Mouse (Mus musculus) heart, embryonic 12.5 days (tissue): Measurements from ENCODE around the gene Fam229a. TPM values are rescaled to one million over a fixed set of nuclear protein-coding genes. Genes with fewer than 3 reads are reported as not detected.
"Not testable (repeated sequence)": the region's sequence is repeated elsewhere in the genome, so short reads cannot be mapped to it uniquely, and the experiment has no call there.

Experiments
- ATAC-seq: fragments of 200-750 bp; cut with Nextera tagmentation; 2 replicates; pipeline ENCODE4 v1.8.0; 2017; ENCODE audit warnings: moderate TSS enrichment, moderate library complexity; ENCODE audit not compliant: insufficient number of reproducible peaks, low FRiP score
- H3K27ac ChIP-seq: fragments of 300-500 bp; sonication (generic); 2 replicates; pipeline ENCODE4 v1.5.1; 2016; ENCODE audit warnings: mild to moderate bottlenecking, moderate library complexity; ENCODE audit not compliant: poor library complexity, severe bottlenecking
- H3K27me3 ChIP-seq: fragments of 300-500 bp; sonication (generic); replicated peaks from 2 replicates; pipeline ENCODE4 v1.6.1; 2016; ENCODE audit warnings: mild to moderate bottlenecking, moderate library complexity
- H3K36me3 ChIP-seq: fragments of 300-500 bp; sonication (generic); 2 replicates; pipeline ENCODE4 v1.6.1; 2016; ENCODE audit warnings: mild to moderate bottlenecking, moderate library complexity
- H3K4me1 ChIP-seq: fragments of 300-500 bp; sonication (generic); replicated peaks from 2 replicates; pipeline ENCODE4 v1.6.1; 2016; ENCODE audit warnings: mild to moderate bottlenecking
- H3K4me2 ChIP-seq: fragments of 300-500 bp; sonication (generic); 2 replicates; pipeline ENCODE4 v1.6.1; 2016; ENCODE audit warnings: mild to moderate bottlenecking, moderate library complexity
- H3K4me3 ChIP-seq: fragments of 300-500 bp; sonication (generic); 2 replicates; pipeline ENCODE4 v1.5.1; 2016; ENCODE audit warnings: mild to moderate bottlenecking
- H3K9ac ChIP-seq: fragments of 300-500 bp; sonication (generic); 2 replicates; pipeline ENCODE4 v1.6.1; 2016; ENCODE audit warnings: mild to moderate bottlenecking, moderate library complexity
- H3K9me3 ChIP-seq: fragments of 300-500 bp; sonication (generic); replicated peaks from 2 replicates; pipeline ENCODE4 v1.6.1; 2016; ENCODE audit warnings: mild to moderate bottlenecking, moderate library complexity
- WGBS: fragments of 180-500 bp; shearing (Covaris S2); methylation state at CpG from one replicate; pipeline ENCODE4 v1.1.7; 2016; 5-methylcytosine and 5-hydroxymethylcytosine counted together
- polyA plus RNA-seq: library from polyadenylated mRNA; unstranded; fragments of >200 nt; fragmentation: Nextera tagmentation; extraction: Ambion mirVana; gene quantifications from 2 replicates; pipeline ENCODE4 v1.2.1, GENCODE M21; 2016

Fam229a gene
- polyA plus RNA-seq, 1 experiment from 2014 or later: 0.32 TPM

- no peak for ATAC-seq
- Histone ChIP-seq H3K27ac (no peak overlapping the region), H3K27me3 (no peaks in the 10 kb centered on the region), H3K9ac (0 out of 2 replicates have a peak overlapping the region, but pooled peaks have one; percentile 2), H3K36me3 (no peaks in the 10 kb centered on the region), H3K4me2 (no peak overlapping the region), H3K9me3 (no peaks in the 10 kb centered on the region), H3K4me1 (peaks cover 38% of the 10 kb centered on the region), H3K4me3 (no peak overlapping the region)
- WGBS: 51% methylated on average over 3 of the region's 3 CpGs
These were observed 18.7 kb downstream of the Fam229a start for GRCm38 (mm10) chr4:129509650-129510049.

DNA sequence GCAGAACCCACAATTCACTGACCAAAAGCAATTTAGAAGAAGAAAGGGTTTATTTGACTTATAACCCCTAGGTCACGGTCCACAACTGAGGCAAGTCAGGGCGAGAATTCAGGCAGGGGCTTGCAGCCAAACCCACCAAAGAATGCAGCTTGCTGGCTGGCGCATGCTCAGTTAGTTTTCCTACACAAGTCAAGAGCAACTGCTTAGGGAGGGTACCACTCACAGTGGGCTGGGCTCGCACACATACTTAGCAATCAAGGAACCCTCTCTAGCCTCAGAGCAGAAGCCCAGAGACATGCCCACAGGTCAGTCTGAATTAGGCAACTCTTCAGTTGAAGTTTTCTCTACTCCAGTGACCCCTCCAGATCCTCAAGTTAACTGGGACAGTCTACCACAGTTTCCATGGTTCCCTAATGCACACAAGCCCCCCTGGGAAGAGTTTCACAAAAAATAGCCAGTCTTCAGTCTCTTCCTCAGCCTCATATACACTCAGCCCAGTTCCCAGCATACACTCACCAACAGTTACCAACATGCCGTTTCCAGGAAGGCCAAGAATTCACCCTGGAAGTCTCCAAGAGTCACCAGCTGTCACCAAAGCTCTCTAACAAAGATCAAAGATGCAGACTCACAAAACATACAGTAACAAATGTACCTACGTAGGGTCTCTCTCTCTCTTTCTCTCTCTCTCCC, 19.9 kb downstream of the Fam229a start:
- no peaks in the 10 kb centered on the region for H3K9me3 ChIP-seq
- H3K9ac ChIP-seq: no peak overlapping the region
- 64% methylated on average over 6 of the region's 6 CpGs for WGBS
- no peak for ATAC-seq
- H3K27ac ChIP-seq: no peak overlapping the region
- no peaks in the 10 kb centered on the region for H3K27me3 ChIP-seq
- H3K4me1 ChIP-seq: peaks cover 47% of the 10 kb centered on the region
- H3K36me3 ChIP-seq: peaks cover 10% of the 10 kb centered on the region
- no peak overlapping the region for H3K4me2 ChIP-seq
- H3K4me3 ChIP-seq: no peak overlapping the region

DNA sequence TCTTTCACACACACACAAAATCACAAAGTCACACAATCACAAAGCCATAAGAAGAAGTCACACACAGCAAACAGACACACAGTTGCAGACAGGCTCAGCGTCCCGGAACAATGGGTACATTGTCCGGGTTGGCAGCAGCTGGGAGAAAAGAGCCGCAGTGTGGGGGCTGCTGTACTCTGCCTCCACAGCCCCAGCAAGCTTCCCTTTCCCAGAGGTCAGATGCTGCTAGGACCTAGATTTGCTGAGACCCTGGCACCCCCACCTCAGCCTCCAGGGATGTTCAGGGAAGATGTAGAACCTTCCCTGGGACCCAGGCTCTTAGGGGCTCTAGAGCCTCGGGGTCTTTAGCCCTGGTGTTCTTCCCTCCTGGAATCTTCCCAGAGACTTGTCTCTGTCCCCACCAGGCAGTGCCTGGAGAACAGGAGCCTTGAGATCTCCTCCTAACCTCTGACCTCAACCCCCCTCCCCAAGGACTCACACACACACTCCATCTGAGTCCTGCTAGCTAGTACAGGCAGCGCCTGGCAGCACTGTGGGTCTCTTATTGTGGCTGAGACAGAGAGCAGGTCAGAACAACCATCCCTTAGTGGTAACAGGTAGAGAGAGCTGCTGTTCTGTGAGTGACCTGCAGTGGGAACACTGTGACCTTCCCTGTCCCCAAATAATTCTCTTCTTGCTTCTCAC, 20.6 kb downstream of the Fam229a start:
- Histone ChIP-seq H3K4me2 (no peak overlapping the region), H3K9ac (no peak overlapping the region; the same call in 1 of the 2 replicates), H3K4me1 (peaks cover 49% of the 10 kb centered on the region), H3K27me3 (no peaks in the 10 kb centered on the region), H3K4me3 (no peak overlapping the region), H3K9me3 (no peaks in the 10 kb centered on the region), H3K27ac (peak overlapping the region; percentile 4; the same call in 1 of the 2 replicates), H3K36me3 (peaks cover 13% of the 10 kb centered on the region)
- ATAC-seq: no peak
- WGBS: 52% methylated on average over 6 of the region's 6 CpGs

DNA sequence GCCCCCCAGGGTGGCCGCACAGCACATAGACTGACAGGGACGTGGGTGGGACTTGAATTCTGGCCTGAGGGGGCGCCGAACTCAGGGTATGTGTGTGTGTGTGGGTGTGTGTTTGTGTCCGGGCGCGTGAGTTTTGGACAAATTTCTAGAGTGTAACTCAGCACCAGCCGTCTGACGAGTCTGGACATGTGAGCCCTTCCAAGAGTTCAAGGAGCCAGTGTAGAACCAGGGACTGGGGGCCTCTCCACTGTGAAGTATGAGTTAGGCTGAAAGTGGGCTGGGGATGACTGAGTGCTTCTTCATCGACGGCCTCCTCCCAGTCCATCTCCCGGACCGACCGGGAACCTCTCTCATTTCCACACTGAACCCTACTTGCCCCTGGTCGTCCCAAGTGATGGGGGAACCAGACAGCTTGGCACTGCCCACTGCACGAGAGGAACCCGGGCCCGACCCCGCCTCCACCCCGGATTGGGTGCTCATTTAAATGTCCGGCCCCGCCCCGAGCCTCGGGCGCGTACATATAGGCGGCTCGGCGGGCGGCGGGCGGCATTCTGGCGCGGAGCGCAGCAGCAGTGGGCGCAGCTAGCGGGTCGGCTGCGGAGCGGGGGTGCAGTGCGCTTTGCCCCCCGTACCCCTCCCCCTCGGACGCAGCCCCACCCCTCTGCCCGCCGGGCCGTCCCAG, 22.2 kb downstream of the Fam229a start, which contains the start of gene Marcksl1:
Gene Marcksl1, plus strand, starts transcription at position 496 of the 682 bp plus-strand sequence.
- Histone ChIP-seq H3K9me3 (no peaks in the 10 kb centered on the region), H3K4me3 (peak within 1 kb of the TSS; percentile 81), H3K4me1 (peaks cover 45% of the 10 kb centered on the region), H3K9ac (peak within 1 kb of the TSS; percentile 99), H3K27me3 (no peaks in the 10 kb centered on the region), H3K36me3 (peaks cover 30% of the 10 kb centered on the region), H3K4me2 (peak within 1 kb of the TSS; percentile 83), H3K27ac (peak within 1 kb of the TSS; percentile 92)
- 5% methylated on average over 47 of the region's 47 CpGs for WGBS
- ATAC-seq: peak; percentile 89

GRCm38 (mm10) chr4:129513891-129514290, 22.9 kb downstream of the Fam229a start:
- under 1% methylated on average over 32 of the region's 57 CpGs for WGBS
- H3K4me3 ChIP-seq: peak overlapping the region; percentile 81
- peak overlapping the region; percentile 83 for H3K4me2 ChIP-seq
- H3K9ac ChIP-seq: peak overlapping the region; percentile 99
- ATAC-seq: peak; percentile 22
- peaks cover 37% of the 10 kb centered on the region for H3K36me3 ChIP-seq
- peaks cover 39% of the 10 kb centered on the region for H3K4me1 ChIP-seq
- no peaks in the 10 kb centered on the region for H3K9me3 ChIP-seq
- H3K27me3 ChIP-seq: no peaks in the 10 kb centered on the region
- H3K27ac ChIP-seq: peak overlapping the region; percentile 92

DNA sequence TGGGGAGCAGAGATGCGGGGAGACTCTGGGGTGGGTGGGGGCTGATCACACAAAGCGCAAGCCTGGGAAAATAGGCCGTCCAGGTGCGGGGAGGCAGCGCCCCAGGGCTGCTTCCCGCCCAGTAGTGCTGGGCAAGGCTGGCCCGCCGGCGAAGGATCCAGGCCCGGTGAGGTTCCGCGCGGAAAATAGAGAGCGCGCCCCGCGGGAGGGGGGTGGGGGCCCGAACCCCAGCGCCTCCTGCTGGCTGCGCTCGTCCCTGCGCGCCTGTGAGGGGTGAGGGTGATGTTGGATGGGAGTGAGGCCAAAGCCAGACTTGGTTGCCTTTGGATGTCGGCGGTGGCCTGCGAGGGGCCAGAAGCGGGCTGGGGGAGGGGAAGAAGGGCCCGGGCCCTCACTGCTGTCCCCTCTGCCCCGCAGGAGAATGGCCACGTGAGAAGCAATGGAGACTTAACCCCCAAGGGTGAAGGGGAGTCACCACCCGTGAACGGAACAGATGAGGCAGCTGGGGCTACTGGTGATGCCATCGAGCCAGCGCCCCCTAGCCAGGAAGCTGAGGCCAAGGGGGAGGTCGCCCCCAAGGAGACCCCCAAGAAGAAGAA, 23.4 kb downstream of the Fam229a start:
- peak overlapping the region; percentile 83 for H3K4me2 ChIP-seq
- H3K27me3 ChIP-seq: no peaks in the 10 kb centered on the region
- peak overlapping the region; percentile 92 for H3K27ac ChIP-seq
- ATAC-seq: peak; percentile 57
- H3K36me3 ChIP-seq: peaks cover 38% of the 10 kb centered on the region
- H3K4me3 ChIP-seq: peak overlapping the region; percentile 81
- 0% methylated on average over 35 of the region's 35 CpGs for WGBS
- H3K9ac ChIP-seq: peak overlapping the region; percentile 99
- H3K9me3 ChIP-seq: no peaks in the 10 kb centered on the region
- peaks cover 34% of the 10 kb centered on the region for H3K4me1 ChIP-seq

DNA sequence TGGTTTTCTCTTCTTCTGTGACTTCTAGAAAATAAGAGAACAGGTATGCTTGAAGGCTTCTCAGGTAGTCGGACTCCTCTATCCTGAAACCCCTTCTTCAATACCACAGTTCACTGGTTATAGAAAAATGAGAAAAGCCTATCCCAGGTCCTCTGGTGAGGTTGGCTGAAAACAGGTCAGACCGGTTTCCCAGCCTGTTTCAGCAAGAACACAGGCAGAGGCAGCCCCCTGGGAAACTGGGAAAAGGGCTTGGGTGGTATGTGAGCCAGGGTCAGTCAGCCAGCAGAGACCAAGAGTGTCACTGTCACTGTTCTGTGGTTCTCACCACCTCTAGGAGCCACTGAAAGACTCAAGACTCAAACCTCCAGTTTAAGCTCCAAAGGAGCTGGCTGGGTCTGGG, 25.9 kb downstream of the Fam229a start:
- no peak overlapping the region for H3K4me2 ChIP-seq
- peaks cover 25% of the 10 kb centered on the region for H3K4me1 ChIP-seq
- no peak overlapping the region for H3K4me3 ChIP-seq
- H3K27ac ChIP-seq: no peak overlapping the region
- H3K9me3 ChIP-seq: no peaks in the 10 kb centered on the region
- ATAC-seq: no peak
- H3K36me3 ChIP-seq: peaks cover 62% of the 10 kb centered on the region
- 49% methylated on average over 2 of the region's 2 CpGs for WGBS
- H3K27me3 ChIP-seq: no peaks in the 10 kb centered on the region
- H3K9ac ChIP-seq: no peak overlapping the region

GRCm38 (mm10) chr4:129518519-129518918, 27.5 kb downstream of the Fam229a start:
- no peaks in the 10 kb centered on the region for H3K9me3 ChIP-seq
- H3K4me2 ChIP-seq: no peak overlapping the region
- H3K36me3 ChIP-seq: peaks cover 78% of the 10 kb centered on the region
- H3K4me3 ChIP-seq: no peak overlapping the region
- no peak overlapping the region for H3K27ac ChIP-seq
- H3K4me1 ChIP-seq: peaks cover 14% of the 10 kb centered on the region
- H3K27me3 ChIP-seq: no peaks in the 10 kb centered on the region
- H3K9ac ChIP-seq: no peak overlapping the region
- WGBS: 78% methylated on average over 8 of the region's 8 CpGs
- no peak for ATAC-seq

GRCm38 (mm10) chr4:129525338-129525737, 34.3 kb downstream of the Fam229a start:
- no peak overlapping the region for H3K4me3 ChIP-seq
- no peak for ATAC-seq
- peak overlapping the region; percentile 44 for H3K27ac ChIP-seq
- peaks cover 7% of the 10 kb centered on the region for H3K4me1 ChIP-seq
- H3K27me3 ChIP-seq: no peaks in the 10 kb centered on the region
- H3K4me2 ChIP-seq: no peak overlapping the region
- H3K9me3 ChIP-seq: no peaks in the 10 kb centered on the region
- no peak overlapping the region for H3K9ac ChIP-seq
- peaks cover 90% of the 10 kb centered on the region for H3K36me3 ChIP-seq
- WGBS: 82% methylated on average over 5 of the region's 5 CpGs

DNA sequence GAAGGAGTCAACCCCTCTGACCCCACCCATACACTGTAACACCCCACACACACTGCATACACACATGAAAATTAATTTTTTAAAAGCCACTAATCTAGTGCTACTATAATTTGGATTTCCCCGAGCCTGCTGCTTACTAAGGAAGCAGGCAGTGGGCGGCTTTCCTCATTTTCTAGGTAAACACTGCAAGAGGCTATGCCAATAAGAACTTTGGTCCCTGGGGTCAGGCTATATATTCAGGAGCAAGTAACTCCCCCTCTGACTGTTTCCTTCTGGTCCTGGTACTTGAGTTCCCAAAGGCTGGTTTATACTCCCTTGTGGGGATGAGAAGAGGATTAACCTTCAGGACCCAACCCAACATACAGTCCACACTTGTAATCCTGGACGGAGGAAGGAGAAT, 34.9 kb downstream of the Fam229a start:
- H3K36me3 ChIP-seq: peaks cover 91% of the 10 kb centered on the region
- H3K9ac ChIP-seq: no peak overlapping the region
- 96% methylated on average over 3 of the region's 3 CpGs for WGBS
- H3K4me3 ChIP-seq: no peak overlapping the region
- H3K4me1 ChIP-seq: peaks cover 7% of the 10 kb centered on the region
- H3K27ac ChIP-seq: peak overlapping the region; percentile 44; the same call in 1 of the 2 replicates
- no peak overlapping the region for H3K4me2 ChIP-seq
- no peak for ATAC-seq
- no peaks in the 10 kb centered on the region for H3K27me3 ChIP-seq
- no peaks in the 10 kb centered on the region for H3K9me3 ChIP-seq

GRCm38 (mm10) chr4:129528901-129529300, 37.9 kb downstream of the Fam229a start:
- not testable (repeated sequence) for ATAC-seq, H3K4me1 ChIP-seq
- H3K36me3 ChIP-seq: peaks cover 88% of the 10 kb centered on the region

More at GRCm38 (mm10) chr4:129528901-129529300, 37.9 kb downstream of the Fam229a start:
- not testable (repeated sequence) for H3K9ac ChIP-seq, H3K4me2 ChIP-seq, H3K4me3 ChIP-seq, H3K9me3 ChIP-seq, H3K27me3 ChIP-seq, H3K27ac ChIP-seq
- WGBS: 89% methylated on average over 6 of the region's 6 CpGs
